Comparison of ENCODE assay signal across 21 mouse cellular contexts in the genomic region with DNA sequence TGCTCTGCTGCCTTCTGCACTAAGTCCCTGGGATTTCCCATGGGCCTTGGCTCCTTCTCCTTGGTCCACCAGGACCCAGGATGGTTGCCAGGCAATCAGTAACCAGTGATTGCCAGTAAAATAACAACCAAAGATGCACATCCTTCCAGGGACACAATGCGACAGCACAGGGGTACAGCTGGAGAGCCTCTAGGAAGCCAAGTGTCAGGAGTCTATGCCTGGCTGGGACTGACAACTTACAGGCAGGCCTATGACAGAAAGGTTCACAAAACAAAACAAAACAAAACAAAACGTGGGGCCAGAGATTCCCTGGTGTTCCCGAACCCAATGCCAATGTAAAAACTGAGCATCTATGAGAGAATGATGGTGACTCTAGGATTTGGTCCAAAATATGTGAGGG. TPM values are rescaled to one million over a fixed set of nuclear protein-coding genes. Genes with fewer than 3 reads are reported as not detected.
DNase-seq lines count a peak whose midpoint lies in the region; ATAC-seq and TF ChIP-seq lines count a peak whose summit lies in the region.
"Had no signal": no experiment of that assay in that cellular context is flagged by ENCODE, and none has a peak within 500 bp of the region (broad histone marks: within the 10 kb centered on the region; RNA-seq: fewer than 3 reads in every experiment).

No protein-coding gene starts in this region.

- no peaks in the 10 kb centered on the region for H3K4me1 ChIP-seq in lung, embryonic 15.5 days
- H3K4me1 ChIP-seq in lung, adult 2 months (ENCODE audit: control insufficient read depth, insufficient read depth, low read length), result no peaks in the 10 kb centered on the region
- no peaks in the 10 kb centered on the region for H3K4me1 ChIP-seq in midbrain, postnatal 0 days (ENCODE audit: insufficient read depth, low read length)
- H3K4me1 ChIP-seq: forebrain, embryonic 15.5 days had no signal

- H3K9ac ChIP-seq in lung, embryonic 15.5 days, result no peak overlapping the region
- H3K9ac ChIP-seq in midbrain, postnatal 0 days (replicated peaks; ENCODE audit: low read length, poor library complexity, severe bottlenecking), result no peak overlapping the region
- H3K9ac ChIP-seq: embryonic facial prominence, embryonic 12.5 days; forebrain, embryonic 12.5 days; forebrain, embryonic 15.5 days; forebrain, postnatal 0 days had no signal

- no peaks in the 10 kb centered on the region for H3K36me3 ChIP-seq in lung, embryonic 15.5 days
- no peaks in the 10 kb centered on the region for H3K36me3 ChIP-seq in midbrain, postnatal 0 days (ENCODE audit: insufficient read depth, low read length)
- H3K36me3 ChIP-seq: embryonic facial prominence, embryonic 10.5 days; embryonic facial prominence, embryonic 12.5 days; forebrain, embryonic 12.5 days; forebrain, embryonic 15.5 days had no signal

- no peaks in the 10 kb centered on the region for H3K27me3 ChIP-seq in lung, embryonic 15.5 days
- H3K27me3 ChIP-seq in midbrain, postnatal 0 days (ENCODE audit: insufficient read depth, low read length), result no peaks in the 10 kb centered on the region
- H3K27me3 ChIP-seq: embryonic facial prominence, embryonic 12.5 days; forebrain, embryonic 15.5 days; Patski had no signal

- intact Hi-C loops in left cerebral cortex, postnatal 4 days (cut with DNase I), result no loop called here
- intact Hi-C loops in left cerebral cortex, postnatal 25 days (cut with DNase I), result no loop called here

- WGBS in lung, embryonic 15.5 days, result 38% methylated on average over 3 of the region's 3 CpGs
- 61% methylated on average over 3 of the region's 3 CpGs for WGBS in lung, adult 2 months
- WGBS in midbrain, postnatal 0 days, result 65% methylated on average over 3 of the region's 3 CpGs

- H3K4me3 ChIP-seq in lung, embryonic 15.5 days, result no peak overlapping the region
- no peak overlapping the region for H3K4me3 ChIP-seq in lung, adult 2 months (replicated peaks; ENCODE audit: extremely low read depth, low read depth, low read length)
- no peak overlapping the region for H3K4me3 ChIP-seq in midbrain, postnatal 0 days (ENCODE audit: low read depth, low read length)
- H3K4me3 ChIP-seq: embryonic facial prominence, embryonic 10.5 days; embryonic facial prominence, embryonic 12.5 days; forebrain, embryonic 12.5 days; forebrain, embryonic 15.5 days had no signal

- no peak overlapping the region for H3K27ac ChIP-seq in lung, embryonic 15.5 days
- H3K27ac ChIP-seq in midbrain, postnatal 0 days (ENCODE audit: low read depth, low read length), result no peak overlapping the region
- H3K27ac ChIP-seq: embryonic facial prominence, embryonic 12.5 days; forebrain, embryonic 12.5 days; forebrain, embryonic 15.5 days had no signal

- TF ChIP-seq CTCF in lung, adult 2 months (IDR thresholded peaks at IDR 0.05; ENCODE audit: insufficient read depth, low read length), result no peak
- TF ChIP-seq CTCF in midbrain, postnatal 0 days (IDR thresholded peaks at IDR 0.05), result no peak

- ATAC-seq in lung, embryonic 15.5 days (ENCODE audit: borderline replicate concordance, extremely low read depth, low FRiP score, low TSS enrichment), result peak; percentile 62; the same call in 1 of the 2 replicates
- ATAC-seq in midbrain, postnatal 0 days (ENCODE audit: low FRiP score), result no peak
- ATAC-seq: activated CD4-positive, CD25-positive, alpha-beta regulatory T cell, adult 4 months; forebrain, embryonic 15.5 days; forebrain, postnatal 0 days; Patski had no signal

- peak; percentile 30 for DNase-seq in left cerebral cortex, postnatal 4 days
- DNase-seq in left cerebral cortex, postnatal 25 days (ENCODE audit: low spot score in 2 of 2), result no peak
- no peak for DNase-seq in lung, adult 2 months
- DNase-seq in MN1 (ENCODE audit: low spot score), result peak; percentile 37
- no peak for DNase-seq in midbrain, postnatal 0 days (ENCODE audit: low spot score)
- DNase-seq: adrenal gland, adult 8-10 months; adrenal gland, postnatal 14 days; adrenal gland, postnatal 36 days; cerebellum, adult 11-12 months; cerebellum, adult 2 months; cerebellum, adult 9-10 months; cerebellum, postnatal 25 days; forebrain, postnatal 0 days had no signal

- no peak for TF ChIP-seq POLR2A in lung, adult 2 months (IDR thresholded peaks at IDR 0.05; ENCODE audit: borderline replicate concordance, extremely low read depth, low read depth, low read length)

- no peaks in the 10 kb centered on the region for H3K9me3 ChIP-seq in lung, embryonic 15.5 days
- H3K9me3 ChIP-seq in midbrain, postnatal 0 days (ENCODE audit: low read length), result no peaks in the 10 kb centered on the region
- H3K9me3 ChIP-seq: embryonic facial prominence, embryonic 10.5 days; embryonic facial prominence, embryonic 12.5 days; forebrain, embryonic 12.5 days; forebrain, embryonic 15.5 days had no signal

- H3K4me2 ChIP-seq in lung, embryonic 15.5 days, result no peak overlapping the region
- H3K4me2 ChIP-seq in midbrain, postnatal 0 days (ENCODE audit: low read depth, low read length, poor library complexity, severe bottlenecking), result no peak overlapping the region
- H3K4me2 ChIP-seq: embryonic facial prominence, embryonic 12.5 days; forebrain, embryonic 12.5 days; forebrain, embryonic 15.5 days had no signal

RNA-seq across cellular contexts. Expression of a gene that starts 14.6 kb away (rescaled TPM):
- total RNA-seq in left cerebral cortex, postnatal 4 days (2021), result 1 to 10 TPM; 2.5 to 5.4 TPM
- under 1 TPM; 0.18 to 0.48 TPM for total RNA-seq in left cerebral cortex, postnatal 25 days (2021)
- 19.1 and 20.1 TPM in 2 replicates for polyA plus RNA-seq in lung, embryonic 15.5 days (2015; fragmentation: Nextera tagmentation; extraction: Ambion mirVana)
- 0.14 and 0.51 TPM in 2 replicates for polyA plus RNA-seq in lung, adult 2 months (2012; rRNA removed)
- total RNA-seq in midbrain, postnatal 0 days (2014; rRNA removed), result 13.8 and 17.8 TPM in 2 replicates
- polyA plus RNA-seq in midbrain, postnatal 0 days (2015; fragmentation: Nextera tagmentation; extraction: Ambion mirVana), result 4.9 and 6.2 TPM in 2 replicates
- total RNA-seq: adrenal gland, adult 18-20 months; adrenal gland, postnatal 14 days; adrenal gland, postnatal 36 days had no signal

RNA-seq across cellular contexts. Expression of a gene that starts 55.0 kb away (rescaled TPM):
- 10 to 100 TPM; 18.0 to 20.1 TPM for total RNA-seq in left cerebral cortex, postnatal 4 days (2021)
- 10 to 100 TPM; 22.9 to 24.2 TPM for total RNA-seq in left cerebral cortex, postnatal 25 days (2021)
- polyA plus RNA-seq in lung, embryonic 15.5 days (2015; fragmentation: Nextera tagmentation; extraction: Ambion mirVana), result 41.4 and 45.7 TPM in 2 replicates
- polyA plus RNA-seq in lung, adult 2 months (2012; rRNA removed), result 25.8 and 34.2 TPM in 2 replicates
- total RNA-seq in midbrain, postnatal 0 days (2014; rRNA removed), result 40.3 and 57.7 TPM in 2 replicates
- polyA plus RNA-seq in midbrain, postnatal 0 days (2015; fragmentation: Nextera tagmentation; extraction: Ambion mirVana), result 43.8 and 49.2 TPM in 2 replicates

Comparison
In these comparisons a context has a peak if more than half of its experiments do, and no peak if none do; other contexts are left out.
1. DNase-seq: peak in left cerebral cortex, postnatal 4 days (single experiment) and MN1 (single experiment); none in left cerebral cortex, postnatal 25 days (0 of 2), lung, adult 2 months (single experiment) and midbrain, postnatal 0 days (single experiment).